Mouse (Mus musculus): ENCODE data around the gene Ubac1.

- TF ChIP-seq CTCF (IDR thresholded peaks at IDR 0.05; ENCODE audit: low read depth): no peak
- no peak for TF ChIP-seq EP300 (IDR thresholded peaks at IDR 0.05; ENCODE audit: low read depth)
Measured at GRCm38 (mm10) chr2:25969319-25969718, 52.2 kb downstream of the Ubac1 start.
